Mouse (Mus musculus) bone marrow macrophage, adult 2 months (primary cell): ENCODE results near the gene St6galnac5. TPM values are rescaled to one million over a fixed set of nuclear protein-coding genes. Genes with fewer than 3 reads are reported as not detected.

ENCODE experiments used
- H3K27ac ChIP-seq: 2 replicates; pipeline ENCODE4 v1.5.1; 2012; ENCODE audit warnings: low read depth, low read length; ENCODE audit not compliant: insufficient read depth
- H3K4me1 ChIP-seq: 2 replicates; pipeline ENCODE4 v1.6.1; 2012; ENCODE audit warnings: low read length; ENCODE audit not compliant: control insufficient read depth, insufficient read depth
- H3K4me3 ChIP-seq: 2 replicates; pipeline ENCODE4 v1.5.1; 2012; ENCODE audit warnings: mild to moderate bottlenecking, low read length, moderate library complexity; ENCODE audit not compliant: insufficient read depth
- CTCF ChIP-seq: IDR thresholded peaks from 2 replicates; pipeline ENCODE4 v1.5.1; 2012; ENCODE audit warnings: low read depth, mild to moderate bottlenecking, low read length, moderate library complexity
- POLR2A ChIP-seq: IDR thresholded peaks from 2 replicates; pipeline ENCODE4 v1.6.1; 2012; ENCODE audit warnings: mild to moderate bottlenecking, low read depth, low read length, borderline replicate concordance
- polyA plus RNA-seq: library from polyadenylated mRNA; stranded (reverse); fragments of >200 nt; gene quantifications from 2 replicates; pipeline ENCODE4 v1.2.4, GENCODE M21; 2012; ENCODE audit not compliant: missing spikeins, insufficient read depth, insufficient read length

Gene St6galnac5
- polyA plus RNA-seq, result not detected in 2 replicates

GRCm38 (mm10) chr3:152981988-152982387 is at the start of gene St6galnac5:
Gene St6galnac5, minus strand, starts transcription at chr3:152982246.
- Histone ChIP-seq H3K27ac (no peak within 1 kb of the TSS), H3K4me1 (no peaks in the 10 kb centered on the region), H3K4me3 (no peak within 1 kb of the TSS)
- no peak for TF ChIP-seq POLR2A
- TF ChIP-seq CTCF, result no peak

- H3K4me3 ChIP-seq, result no peak overlapping the region
- no peak overlapping the region for H3K27ac ChIP-seq
- TF ChIP-seq CTCF (no peak), POLR2A (no peak)
- H3K4me1 ChIP-seq, result no peaks in the 10 kb centered on the region
These were observed 48.7 kb upstream of the St6galnac5 start for GRCm38 (mm10) chr3:153030756-153031155.

- no peak overlapping the region for H3K27ac ChIP-seq
- TF ChIP-seq POLR2A, result no peak
- no peak for TF ChIP-seq CTCF
- no peaks in the 10 kb centered on the region for H3K4me1 ChIP-seq
- H3K4me3 ChIP-seq, result no peak overlapping the region
These were observed 42.0 kb upstream of the St6galnac5 start for GRCm38 (mm10) chr3:153024016-153024415.

- no peak for TF ChIP-seq POLR2A
- no peak for TF ChIP-seq CTCF
- Histone ChIP-seq H3K27ac (no peak overlapping the region), H3K4me3 (no peak overlapping the region), H3K4me1 (no peaks in the 10 kb centered on the region)
These were observed 36.0 kb upstream of the St6galnac5 start for GRCm38 (mm10) chr3:153018051-153018450.

GRCm38 (mm10) chr3:153016355-153016754 is 34.3 kb upstream of the St6galnac5 start:
- H3K4me3 ChIP-seq, result no peak overlapping the region
- no peaks in the 10 kb centered on the region for H3K4me1 ChIP-seq
- no peak overlapping the region for H3K27ac ChIP-seq
- TF ChIP-seq CTCF (no peak), POLR2A (no peak)

GRCm38 (mm10) chr3:153006893-153007292 is 24.8 kb upstream of the St6galnac5 start:
- TF ChIP-seq CTCF, result no peak
- no peak for TF ChIP-seq POLR2A

GRCm38 (mm10) chr3:152998901-152999300 is 16.9 kb upstream of the St6galnac5 start:
- Histone ChIP-seq H3K4me1 (no peaks in the 10 kb centered on the region), H3K27ac (no peak overlapping the region), H3K4me3 (no peak overlapping the region)
- TF ChIP-seq CTCF (no peak), POLR2A (no peak)

More at GRCm38 (mm10) chr3:153006893-153007292, 24.8 kb upstream of the St6galnac5 start:
- H3K4me1 ChIP-seq, result no peaks in the 10 kb centered on the region
- no peak overlapping the region for H3K27ac ChIP-seq
- no peak overlapping the region for H3K4me3 ChIP-seq

- no peaks in the 10 kb centered on the region for H3K4me1 ChIP-seq
- no peak for TF ChIP-seq CTCF
- no peak for TF ChIP-seq POLR2A
- no peak overlapping the region for H3K4me3 ChIP-seq
- no peak overlapping the region for H3K27ac ChIP-seq
These were observed 16.1 kb upstream of the St6galnac5 start for GRCm38 (mm10) chr3:152998106-152998505.

- H3K4me3 ChIP-seq, result no peak overlapping the region
- TF ChIP-seq POLR2A, result no peak
- TF ChIP-seq CTCF, result no peak
- H3K4me1 ChIP-seq, result no peaks in the 10 kb centered on the region
- H3K27ac ChIP-seq, result no peak overlapping the region
These were observed 11.6 kb upstream of the St6galnac5 start for GRCm38 (mm10) chr3:152993608-152994007.

GRCm38 (mm10) chr3:152990787-152991186 is 8.7 kb upstream of the St6galnac5 start:
- TF ChIP-seq CTCF (no peak), POLR2A (no peak)
- H3K4me3 ChIP-seq, result no peak overlapping the region
- H3K4me1 ChIP-seq, result no peaks in the 10 kb centered on the region
- H3K27ac ChIP-seq, result no peak overlapping the region
